Mouse (Mus musculus) right cerebral cortex, postnatal 25 days (tissue): Measurements from ENCODE around the gene Eml3.
"Not testable (repeated sequence)": the region's sequence is repeated elsewhere in the genome, so short reads cannot be mapped to it uniquely, and the experiment has no call there.

ENCODE experiments used
- DNase-seq: peaks from one replicate; pipeline ENCODE4 v3.0.0; 2022

The Eml3 gene

DNA sequence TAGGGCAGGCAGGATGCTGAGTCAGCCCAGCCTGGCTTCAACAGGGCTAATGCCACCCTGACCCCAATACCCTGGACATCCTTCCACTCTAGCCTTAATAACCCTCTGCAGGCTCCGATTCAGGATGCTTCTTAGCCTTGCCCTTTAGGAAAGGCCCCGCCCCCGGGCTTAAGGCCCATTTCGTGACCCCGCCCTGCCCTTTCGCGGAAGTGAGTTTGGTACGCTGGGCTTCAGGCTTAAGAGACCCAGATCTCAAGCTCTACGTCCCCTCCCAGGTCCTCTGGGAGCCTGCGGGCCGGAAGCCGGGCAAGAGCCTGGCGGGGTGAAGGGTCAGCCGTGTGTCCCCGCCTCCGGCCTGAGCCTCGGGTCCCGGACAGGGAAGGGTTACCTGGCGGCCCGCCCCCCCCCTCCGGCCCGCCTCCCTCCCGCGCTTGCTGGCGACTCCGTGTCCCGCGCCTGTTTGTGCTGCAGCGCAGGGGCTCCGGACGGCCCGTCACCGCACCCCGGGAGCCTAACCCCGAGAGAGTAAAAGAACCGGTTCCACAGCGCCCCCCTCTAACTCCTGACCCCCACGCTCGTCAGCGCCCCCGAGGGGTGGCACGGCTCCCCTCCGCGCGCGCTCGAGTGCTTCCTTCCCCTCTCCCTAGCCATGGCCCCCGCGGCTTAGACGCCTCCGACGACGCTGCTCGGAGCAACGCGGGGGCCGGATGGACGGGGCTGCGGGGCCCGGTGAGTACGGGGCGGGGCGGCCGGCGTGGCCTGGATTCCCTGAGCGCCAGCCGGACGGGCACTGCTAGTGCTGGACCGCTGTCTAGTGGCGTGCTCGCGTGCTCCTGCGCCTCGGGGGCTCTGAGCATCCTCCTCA, at the start of gene Eml3, which contains the start of gene Rom1:
TSS of gene Eml3 (plus strand) at position 329 of the 865 bp plus-strand sequence.
TSS of gene Rom1 (minus strand) at position 133 of the 865 bp plus-strand sequence.
- DNase-seq, result peak; percentile 56

DNA sequence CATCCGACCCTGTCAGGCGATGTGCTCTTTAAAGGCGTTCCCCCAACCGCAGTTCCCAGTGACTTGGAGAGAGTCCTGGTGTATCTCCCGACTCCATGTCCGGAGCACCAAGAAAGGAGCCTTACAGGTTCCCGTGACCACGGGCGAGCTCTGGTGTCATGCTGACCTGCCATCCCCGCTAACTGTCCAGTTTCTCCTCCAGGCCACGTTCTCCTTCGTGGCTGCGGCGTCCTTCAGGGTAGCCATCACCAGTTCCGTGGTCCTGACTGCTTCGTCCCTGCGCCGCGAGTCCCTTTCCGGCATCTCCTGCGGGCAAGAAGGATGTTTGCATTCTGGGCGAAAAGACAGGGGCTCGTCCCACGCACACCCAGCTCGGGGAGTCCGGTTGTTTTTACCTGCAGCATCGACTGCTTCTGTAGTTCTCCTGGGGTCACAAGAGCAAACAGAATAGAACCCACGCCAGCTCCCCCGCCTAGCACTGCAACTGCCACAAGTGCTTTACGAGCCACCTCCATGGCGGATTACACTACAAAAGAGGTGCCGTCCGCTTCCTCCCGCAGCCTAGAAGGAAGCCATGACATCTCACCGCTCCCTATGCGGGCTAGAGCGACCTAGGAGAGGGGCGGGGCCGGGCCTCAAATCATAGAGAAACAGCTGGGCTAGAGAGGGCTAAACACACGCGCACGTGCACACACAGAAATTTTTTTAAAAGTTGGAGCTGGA, 48.9 kb upstream of the Eml3 start, which contains the start of gene Uqcc3:
TSS of gene Uqcc3 (minus strand) at position 613 of the 723 bp plus-strand sequence.
- peak; percentile 87 for DNase-seq

GRCm38 (mm10) chr19:8881034-8881392, 48.3 kb upstream of the Eml3 start:
- no peak for DNase-seq

- DNase-seq, result no peak
Measured at GRCm38 (mm10) chr19:8883616-8884015, 45.7 kb upstream of the Eml3 start, which contains the start of the genes Lbhd1 and Gm49403. Lbhd1 (plus strand) TSS chr19:8883732. Gm49403 (plus strand) TSS chr19:8883930.

DNA sequence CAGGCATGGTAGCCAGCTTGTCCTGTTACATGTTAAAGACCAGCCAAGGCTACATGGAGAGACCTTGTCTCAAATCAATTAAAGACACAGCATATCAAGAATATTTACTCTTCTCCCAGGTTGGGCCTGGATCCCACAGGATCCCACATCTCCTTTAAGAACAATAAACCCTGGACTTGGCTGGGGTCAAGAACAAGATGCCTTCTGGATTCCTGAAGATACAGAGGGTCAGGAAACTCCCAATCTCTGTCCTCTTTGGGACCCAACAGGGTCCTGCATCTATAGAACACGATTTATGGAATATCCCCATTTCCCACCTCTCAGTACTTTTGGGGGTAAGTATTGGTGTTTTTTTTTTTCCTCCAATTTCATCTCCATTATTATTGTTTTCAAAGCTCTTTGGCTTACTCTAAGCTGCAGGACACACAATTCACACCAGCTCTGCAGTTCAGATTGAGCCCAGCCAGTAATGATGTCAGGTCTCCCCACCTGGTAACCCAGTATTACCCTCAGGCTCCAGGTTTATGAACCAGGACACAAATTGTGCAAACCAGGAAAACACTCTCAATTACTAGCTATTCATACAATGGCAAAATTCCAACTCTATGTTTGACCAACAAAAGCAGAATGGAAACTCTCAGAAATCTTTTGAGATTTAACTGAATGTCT, 42.3 kb upstream of the Eml3 start:
- no peak for DNase-seq

DNA sequence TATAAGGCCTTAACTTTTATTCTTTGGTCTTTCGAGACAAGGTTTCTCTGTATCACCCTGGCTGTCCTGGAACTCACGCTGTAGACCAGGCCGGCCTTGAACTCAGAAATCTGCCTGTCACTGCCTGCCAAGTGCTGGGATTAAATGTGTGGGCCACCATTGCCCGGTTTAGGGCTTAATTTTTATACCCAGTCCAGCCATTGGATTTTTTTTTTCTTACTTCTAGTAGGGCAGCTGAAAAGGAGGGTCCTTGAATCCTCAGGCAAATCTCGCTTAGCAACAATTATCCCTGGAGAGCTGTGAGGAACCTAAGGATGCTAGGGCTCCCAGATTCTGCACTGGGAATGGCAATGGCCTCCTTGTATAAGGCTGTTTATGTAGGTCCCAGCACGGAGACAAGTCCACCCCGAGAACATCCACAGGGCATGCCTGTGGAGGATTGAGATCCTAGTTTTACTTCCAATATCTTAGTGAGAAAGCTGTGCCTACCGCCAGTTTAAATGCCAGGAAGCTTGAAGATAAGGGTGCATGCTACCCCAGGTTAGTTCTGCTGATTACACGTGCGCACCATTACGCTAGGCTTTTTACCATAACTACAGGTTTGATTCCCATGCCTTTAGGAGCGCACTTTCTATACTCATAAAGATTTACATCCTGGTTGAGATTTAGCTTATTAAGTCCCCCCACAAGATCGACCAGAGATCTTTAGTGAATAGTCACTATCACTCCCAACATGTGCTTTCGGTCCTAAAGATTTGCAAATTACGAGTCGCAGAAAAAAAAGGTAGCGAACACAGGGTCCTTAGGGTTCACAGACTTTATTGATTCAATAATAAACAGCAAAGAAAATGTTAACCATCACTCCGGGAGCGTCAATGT, 41.5 kb upstream of the Eml3 start:
- DNase-seq, result no peak

GRCm38 (mm10) chr19:8888511-8889385, 40.6 kb upstream of the Eml3 start, which contains the start of the genes 1810009A15Rik and Gm49416:
1810009A15Rik (plus strand) TSS chr19:8888853.
Gm49416 (plus strand) TSS chr19:8888926.
- peak; percentile 93 for DNase-seq

GRCm38 (mm10) chr19:8892829-8893766, 36.3 kb upstream of the Eml3 start, which contains the start of gene Ints5:
Ints5 (plus strand) TSS chr19:8893005.
- DNase-seq, result peak; percentile 81

- no peak for DNase-seq
Measured at GRCm38 (mm10) chr19:8895397-8895960, 33.9 kb upstream of the Eml3 start.

GRCm38 (mm10) chr19:8896231-8896630, 33.1 kb upstream of the Eml3 start:
- DNase-seq, result not testable (repeated sequence)

DNA sequence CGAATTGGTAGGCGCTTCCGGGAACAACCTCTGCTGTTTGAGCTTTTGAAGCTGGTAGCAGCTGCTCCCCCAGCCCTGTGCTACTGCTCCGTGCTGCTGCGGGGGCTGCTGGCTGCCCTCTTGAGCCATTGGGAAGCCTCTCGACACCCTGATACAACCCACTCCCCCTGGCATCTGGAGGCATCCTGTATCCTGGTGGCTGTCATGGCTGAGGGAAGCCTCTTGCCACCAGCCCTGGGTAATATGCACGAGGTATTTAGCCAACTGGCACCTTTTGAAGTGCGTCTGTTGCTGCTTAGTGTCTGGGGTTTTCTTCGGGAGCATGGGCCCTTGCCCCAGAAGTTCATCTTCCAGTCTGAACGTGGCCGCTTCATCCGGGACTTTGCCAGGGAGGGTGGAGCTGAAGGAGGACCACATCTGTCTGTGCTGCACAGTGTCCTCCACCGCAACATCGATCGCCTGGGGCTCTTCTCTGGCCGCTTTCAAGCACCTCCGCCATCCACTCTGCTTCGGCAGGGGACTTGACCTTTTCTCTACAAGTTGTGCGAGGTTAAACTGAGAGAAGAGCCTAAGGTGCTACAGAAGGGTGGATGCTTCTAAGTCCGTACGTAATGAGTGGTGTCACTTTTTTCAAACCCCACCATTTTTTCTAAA, 32.0 kb upstream of the Eml3 start:
- DNase-seq, result peak; percentile 29

DNA sequence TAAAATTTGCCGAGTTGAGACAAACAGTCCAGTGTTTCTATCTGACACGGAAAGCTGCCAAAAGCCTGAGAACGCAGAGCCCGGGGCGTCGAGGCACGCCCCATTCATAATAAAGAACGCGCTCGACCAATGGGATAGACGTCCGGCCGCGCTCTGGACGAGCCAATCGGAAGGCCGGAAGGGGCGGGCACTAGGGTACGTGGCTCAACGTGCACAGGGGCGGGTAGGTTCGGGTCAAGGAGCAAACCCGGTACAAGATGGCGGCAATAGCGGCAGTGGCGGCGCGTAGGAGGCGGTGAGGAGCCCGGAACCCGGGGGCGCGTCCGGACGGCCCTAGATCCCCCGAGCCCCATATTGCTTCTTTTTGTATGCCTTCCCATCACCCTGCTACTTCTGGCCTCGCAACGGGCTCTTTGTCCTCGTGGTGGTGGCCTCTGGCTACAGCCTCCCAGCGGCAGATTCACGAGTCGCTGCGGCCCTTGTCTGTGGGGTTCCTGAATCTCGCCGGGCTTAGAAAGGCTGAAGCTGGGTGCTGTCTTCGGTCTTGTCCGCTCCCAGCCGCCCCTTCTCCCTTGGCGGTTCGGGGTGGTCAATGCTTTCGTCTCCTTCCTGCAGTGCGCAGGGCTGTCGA, 31.4 kb upstream of the Eml3 start, which contains the start of gene Ganab:
TSS of gene Ganab (plus strand) at position 207 of the 631 bp plus-strand sequence.
- peak; percentile 96 for DNase-seq

GRCm38 (mm10) chr19:8898576-8898975, 30.8 kb upstream of the Eml3 start:
- no peak for DNase-seq

- DNase-seq, result no peak
Measured at GRCm38 (mm10) chr19:8899079-8899478, 30.3 kb upstream of the Eml3 start.

DNA sequence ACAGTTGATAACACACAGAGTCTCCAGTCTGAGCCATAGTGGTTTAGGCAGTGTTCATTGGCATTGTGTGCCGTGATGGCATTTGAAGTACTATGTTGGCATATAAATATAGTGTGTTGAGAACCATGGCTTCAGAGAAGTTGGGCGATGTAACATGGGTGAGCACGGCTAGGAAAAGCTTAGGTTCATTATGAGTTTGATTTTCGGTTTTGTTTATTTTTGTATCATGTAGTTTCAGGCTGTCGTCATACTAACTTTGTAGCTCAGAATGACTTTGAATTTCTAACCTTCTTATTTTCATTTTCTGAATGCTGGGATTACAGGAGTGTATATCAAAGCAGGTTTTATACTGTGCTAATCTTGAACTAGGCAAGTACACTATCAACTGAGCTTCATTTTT, 25.9 kb upstream of the Eml3 start:
- no peak for DNase-seq

DNA sequence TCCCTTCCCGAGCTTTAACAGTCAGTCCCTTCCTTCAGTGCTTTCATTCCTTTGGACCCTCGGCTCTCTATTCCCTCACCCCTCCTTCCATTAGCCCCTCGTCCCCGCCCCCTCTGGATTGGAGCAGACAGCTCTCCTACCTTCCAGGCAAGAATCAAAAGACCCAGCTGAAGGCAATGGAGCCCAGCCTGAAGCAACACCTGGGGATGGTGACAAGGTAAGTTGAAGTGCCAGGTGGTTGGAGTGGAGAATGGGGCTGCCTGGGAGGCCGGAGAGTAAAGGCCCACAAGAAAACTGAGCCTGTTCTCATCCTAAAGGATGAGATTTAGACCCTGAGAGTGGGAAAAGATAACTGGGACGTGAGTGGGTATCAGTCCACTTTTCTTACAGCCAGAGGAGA, 20.8 kb upstream of the Eml3 start:
- DNase-seq, result no peak

- DNase-seq, result no peak
Measured at GRCm38 (mm10) chr19:8911810-8912209, 17.5 kb upstream of the Eml3 start.

- DNase-seq, result no peak
Measured at GRCm38 (mm10) chr19:8914212-8914611, 15.1 kb upstream of the Eml3 start.
